Mouse (Mus musculus): ENCODE measurements around the gene Dusp1. TPM values are rescaled to one million over a fixed set of nuclear protein-coding genes. Genes with fewer than 3 reads are reported as not detected.

Dusp1 gene
- polyA plus RNA-seq, 1 experiment from 2014 or later = 21.7 TPM

- Histone ChIP-seq H3K27ac (replicated peaks) (no peak overlapping the region), H3K9me3 (replicated peaks) (peaks cover 12% of the 10 kb centered on the region; the same call in 1 of the 2 replicates), H3K4me3 (no peak overlapping the region), H3K27me3 (ENCODE audit: low read depth, poor library complexity, severe bottlenecking) (no peaks in the 10 kb centered on the region), H3K36me3 (peaks cover 88% of the 10 kb centered on the region), H3K4me1 (0 out of 2 replicates have a peak, but pooled peaks cover 2% of the 10 kb centered on the region)
- DNase-seq (ENCODE audit: low spot score) = no peak
- 89% methylated on average over 4 of the region's 4 CpGs for WGBS
Measured at GRCm38 (mm10) chr17:26569594-26570350, 7.8 kb upstream of the Dusp1 start.

GRCm38 (mm10) chr17:26567818-26568173 lies 5.9 kb upstream of the Dusp1 start:
- H3K4me3 ChIP-seq = no peak overlapping the region
- H3K9me3 ChIP-seq (replicated peaks) = peaks cover 12% of the 10 kb centered on the region; the same call in 1 of the 2 replicates
- no peaks in the 10 kb centered on the region for H3K27me3 ChIP-seq (ENCODE audit: low read depth, poor library complexity, severe bottlenecking)
- H3K36me3 ChIP-seq = peaks cover 96% of the 10 kb centered on the region
- H3K4me1 ChIP-seq = peaks cover 22% of the 10 kb centered on the region
- H3K27ac ChIP-seq (replicated peaks) = no peak overlapping the region
- 96% methylated on average over 4 of the region's 4 CpGs for WGBS
- DNase-seq (ENCODE audit: low spot score) = no peak

GRCm38 (mm10) chr17:26567142-26567817 lies 5.4 kb upstream of the Dusp1 start:
- Histone ChIP-seq H3K27ac (replicated peaks) (no peak overlapping the region), H3K4me1 (peaks cover 27% of the 10 kb centered on the region), H3K36me3 (peaks cover 90% of the 10 kb centered on the region), H3K27me3 (ENCODE audit: low read depth, poor library complexity, severe bottlenecking) (no peaks in the 10 kb centered on the region), H3K4me3 (no peak overlapping the region), H3K9me3 (replicated peaks) (peaks cover 12% of the 10 kb centered on the region; the same call in 1 of the 2 replicates)
- DNase-seq (ENCODE audit: low spot score) = no peak
- 91% methylated on average over 8 of the region's 8 CpGs for WGBS

GRCm38 (mm10) chr17:26564439-26564838 lies 2.5 kb upstream of the Dusp1 start:
- peaks cover 12% of the 10 kb centered on the region; the same call in 1 of the 2 replicates for H3K9me3 ChIP-seq (replicated peaks)
- H3K27ac ChIP-seq (replicated peaks) = no peak overlapping the region
- no peak for DNase-seq (ENCODE audit: low spot score)
- H3K4me1 ChIP-seq = peaks cover 47% of the 10 kb centered on the region
- WGBS = 55% methylated on average over 9 of the region's 9 CpGs
- H3K4me3 ChIP-seq = 0 out of 2 replicates have a peak overlapping the region, but pooled peaks have one; percentile 2
- H3K36me3 ChIP-seq = peaks cover 64% of the 10 kb centered on the region
- H3K27me3 ChIP-seq (ENCODE audit: low read depth, poor library complexity, severe bottlenecking) = no peaks in the 10 kb centered on the region

GRCm38 (mm10) chr17:26563476-26563875 lies 1.5 kb upstream of the Dusp1 start:
- Histone ChIP-seq H3K36me3 (peaks cover 54% of the 10 kb centered on the region), H3K9me3 (replicated peaks) (peaks cover 12% of the 10 kb centered on the region; the same call in 1 of the 2 replicates), H3K4me3 (peak overlapping the region; percentile 92), H3K4me1 (peaks cover 47% of the 10 kb centered on the region), H3K27me3 (ENCODE audit: low read depth, poor library complexity, severe bottlenecking) (no peaks in the 10 kb centered on the region), H3K27ac (replicated peaks) (no peak overlapping the region)
- 90% methylated on average over 6 of the region's 6 CpGs for WGBS
- DNase-seq (ENCODE audit: low spot score) = no peak

GRCm38 (mm10) chr17:26562292-26562691 lies 364 bp upstream of the Dusp1 start:
- H3K9me3 ChIP-seq (replicated peaks) = peaks cover 8% of the 10 kb centered on the region; the same call in 1 of the 2 replicates
- peaks cover 43% of the 10 kb centered on the region for H3K36me3 ChIP-seq
- no peaks in the 10 kb centered on the region for H3K27me3 ChIP-seq (ENCODE audit: low read depth, poor library complexity, severe bottlenecking)
- peaks cover 47% of the 10 kb centered on the region for H3K4me1 ChIP-seq
- H3K27ac ChIP-seq (replicated peaks) = peak overlapping the region; percentile 95
- 71% methylated on average over 4 of the region's 4 CpGs for WGBS
- no peak for DNase-seq (ENCODE audit: low spot score)
- peak overlapping the region; percentile 92 for H3K4me3 ChIP-seq

- 0% methylated on average over 36 of the region's 36 CpGs for WGBS
- Histone ChIP-seq H3K27me3 (ENCODE audit: low read depth, poor library complexity, severe bottlenecking) (no peaks in the 10 kb centered on the region), H3K9me3 (replicated peaks) (peaks cover 4% of the 10 kb centered on the region; the same call in 1 of the 2 replicates), H3K27ac (replicated peaks) (peak within 1 kb of the TSS; percentile 95), H3K36me3 (peaks cover 32% of the 10 kb centered on the region), H3K4me1 (peaks cover 47% of the 10 kb centered on the region), H3K4me3 (peak within 1 kb of the TSS; percentile 92)
- peak; percentile 91 for DNase-seq (ENCODE audit: low spot score)
Measured at GRCm38 (mm10) chr17:26561290-26561640, 663 bp downstream of the Dusp1 start, which contains the start of gene Ergic1. Gene Ergic1 (plus strand): TSS chr17:26561489.

GRCm38 (mm10) chr17:26560526-26561289 lies 1.2 kb downstream of the Dusp1 start:
- peak overlapping the region; percentile 95 for H3K27ac ChIP-seq (replicated peaks)
- no peak for DNase-seq (ENCODE audit: low spot score)
- H3K9me3 ChIP-seq (replicated peaks) = no peaks in the 10 kb centered on the region; the same call in 1 of the 2 replicates
- no peaks in the 10 kb centered on the region for H3K27me3 ChIP-seq (ENCODE audit: low read depth, poor library complexity, severe bottlenecking)
- peak overlapping the region; percentile 92 for H3K4me3 ChIP-seq
- peaks cover 27% of the 10 kb centered on the region for H3K36me3 ChIP-seq
- peaks cover 47% of the 10 kb centered on the region for H3K4me1 ChIP-seq
- WGBS = 39% methylated on average over 9 of the region's 9 CpGs

- 79% methylated on average over 3 of the region's 3 CpGs for WGBS
- DNase-seq (ENCODE audit: low spot score) = no peak
- no peak overlapping the region for H3K4me3 ChIP-seq
- H3K36me3 ChIP-seq = no peaks in the 10 kb centered on the region
- H3K4me1 ChIP-seq = peaks cover 10% of the 10 kb centered on the region; the same call in 1 of the 2 replicates
- no peak overlapping the region for H3K27ac ChIP-seq (replicated peaks)
- peaks cover 14% of the 10 kb centered on the region; the same call in 1 of the 2 replicates for H3K27me3 ChIP-seq (ENCODE audit: low read depth, poor library complexity, severe bottlenecking)
- H3K9me3 ChIP-seq (replicated peaks) = no peaks in the 10 kb centered on the region
Measured at GRCm38 (mm10) chr17:26553033-26553432, 8.9 kb downstream of the Dusp1 start.

- H3K4me1 ChIP-seq = peaks cover 10% of the 10 kb centered on the region; the same call in 1 of the 2 replicates
- WGBS = 89% methylated on average over 6 of the region's 6 CpGs
- DNase-seq (ENCODE audit: low spot score) = no peak
- H3K27me3 ChIP-seq (ENCODE audit: low read depth, poor library complexity, severe bottlenecking) = peaks cover 14% of the 10 kb centered on the region; the same call in 1 of the 2 replicates
- H3K36me3 ChIP-seq = no peaks in the 10 kb centered on the region
- H3K4me3 ChIP-seq = no peak overlapping the region
- H3K9me3 ChIP-seq (replicated peaks) = no peaks in the 10 kb centered on the region
- no peak overlapping the region for H3K27ac ChIP-seq (replicated peaks)
Measured at GRCm38 (mm10) chr17:26551104-26551503, 10.8 kb downstream of the Dusp1 start.

- H3K27ac ChIP-seq (replicated peaks) = no peak overlapping the region
- H3K36me3 ChIP-seq = no peaks in the 10 kb centered on the region
- 10% methylated on average over 12 of the region's 12 CpGs for WGBS
- no peaks in the 10 kb centered on the region for H3K9me3 ChIP-seq (replicated peaks)
- no peak for DNase-seq (ENCODE audit: low spot score)
- peaks cover 10% of the 10 kb centered on the region; the same call in 1 of the 2 replicates for H3K4me1 ChIP-seq
- no peak overlapping the region for H3K4me3 ChIP-seq
- peaks cover 14% of the 10 kb centered on the region; the same call in 1 of the 2 replicates for H3K27me3 ChIP-seq (ENCODE audit: low read depth, poor library complexity, severe bottlenecking)
Measured at GRCm38 (mm10) chr17:26549148-26549809, 12.6 kb downstream of the Dusp1 start.

GRCm38 (mm10) chr17:26548566-26548965 lies 13.4 kb downstream of the Dusp1 start:
- no peak for DNase-seq (ENCODE audit: low spot score)
- H3K27me3 ChIP-seq (ENCODE audit: low read depth, poor library complexity, severe bottlenecking) = peaks cover 14% of the 10 kb centered on the region; the same call in 1 of the 2 replicates
- no peaks in the 10 kb centered on the region for H3K36me3 ChIP-seq
- H3K4me3 ChIP-seq = no peak overlapping the region
- H3K9me3 ChIP-seq (replicated peaks) = no peaks in the 10 kb centered on the region
- H3K4me1 ChIP-seq = peaks cover 10% of the 10 kb centered on the region; the same call in 1 of the 2 replicates
- 2% methylated on average over 4 of the region's 5 CpGs for WGBS
- no peak overlapping the region for H3K27ac ChIP-seq (replicated peaks)
